ENCODE assay signal across 8 mouse cellular contexts in the genomic region with DNA sequence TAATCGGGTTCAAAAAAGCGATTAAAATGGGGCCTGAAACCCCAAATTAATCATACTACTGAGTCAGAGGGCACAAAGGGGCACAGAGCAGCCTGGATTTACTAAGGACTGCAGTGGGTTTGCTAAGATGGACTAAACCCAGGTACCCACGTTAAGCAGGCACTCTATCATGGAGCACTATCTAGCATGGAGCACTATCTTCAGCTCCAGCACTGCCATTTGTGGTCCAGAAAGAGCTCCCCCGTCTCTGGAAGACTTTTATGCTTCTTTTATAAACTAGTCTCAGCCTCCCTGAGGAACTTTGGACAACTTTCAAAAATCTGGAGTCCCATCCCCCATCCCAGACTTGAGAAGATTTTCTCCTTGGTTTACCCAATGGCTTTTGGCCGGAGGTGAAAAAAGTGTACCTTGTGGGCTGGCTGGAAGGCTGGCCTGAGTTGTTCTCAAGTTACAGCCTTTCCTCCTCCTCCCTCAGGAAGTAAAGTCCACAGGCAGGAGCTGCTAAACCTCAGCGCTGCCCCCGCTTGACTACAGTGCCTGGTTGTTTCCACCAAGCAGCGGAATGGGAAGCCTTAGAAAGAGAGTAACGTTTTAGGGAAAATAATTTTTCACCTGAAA. TPM values are rescaled to one million over a fixed set of nuclear protein-coding genes. Genes with fewer than 3 reads are reported as not detected.
DNase-seq lines count a peak whose midpoint lies in the region; ATAC-seq and TF ChIP-seq lines count a peak whose summit lies in the region.

A gene (plus strand): TSS at position 467 of the 618 bp plus-strand sequence.

- 18% methylated on average over 9 of the region's 9 CpGs for WGBS in limb, embryonic 13.5 days

- ATAC-seq in limb, embryonic 13.5 days (ENCODE audit: low FRiP score, low read depth): peak; percentile 95
- ATAC-seq in monocyte, adult 5-6 weeks (replicated peaks; ENCODE audit: insufficient number of reproducible peaks, low FRiP score, low TSS enrichment, poor library complexity, severe bottlenecking): no peak

- no peaks in the 10 kb centered on the region for H3K27me3 ChIP-seq in limb, embryonic 13.5 days

- H3K4me3 ChIP-seq in limb, embryonic 13.5 days: peak within 1 kb of the TSS; percentile 19

- peak within 1 kb of the TSS; percentile 50 for H3K4me2 ChIP-seq in limb, embryonic 13.5 days (replicated peaks)

- no peak for TF ChIP-seq CTCF in brain, embryonic 14.5 days (IDR thresholded peaks at IDR 0.05; ENCODE audit: borderline replicate concordance, extremely low read depth, insufficient read depth, insufficient read length)

- H3K27ac ChIP-seq in limb, embryonic 13.5 days: peak within 1 kb of the TSS; percentile 92

- H3K9ac ChIP-seq in limb, embryonic 13.5 days: no peak within 1 kb of the TSS

- no peaks in the 10 kb centered on the region for H3K9me3 ChIP-seq in limb, embryonic 13.5 days

- H3K4me1 ChIP-seq in limb, embryonic 13.5 days: peaks cover 26% of the 10 kb centered on the region

- DNase-seq in gastrocnemius, postnatal 25 days: peak; percentile 17
- no peak for DNase-seq in gastrocnemius, adult 8-10 months (ENCODE audit: low spot score in 2 of 2)
- peak; percentile 52 for DNase-seq in brain, embryonic 14.5 days (ENCODE audit: low read depth)
- peak; percentile 43 for DNase-seq in heart, postnatal 4 days
- peak; percentile 26 to 44 for DNase-seq in urinary bladder, postnatal 36 days (ENCODE audit: low spot score in 2 of 2)
- DNase-seq in cerebellum, adult 18-20 months: no peak

- H3K36me3 ChIP-seq in limb, embryonic 13.5 days: 0 out of 2 replicates have a peak, but pooled peaks cover 3% of the 10 kb centered on the region

- TF ChIP-seq POLR2A in brain, embryonic 14.5 days (IDR thresholded peaks at IDR 0.05; ENCODE audit: borderline replicate concordance, extremely low read depth, insufficient read depth, insufficient read length, poor library complexity, severe bottlenecking): no peak

RNA-seq across cellular contexts. Expression of the gene that starts here (rescaled TPM):
- total RNA-seq in gastrocnemius, postnatal 25 days (2021): under 1 TPM in 1 of 2 experiments, not detected in 1; 0.19 TPM
- total RNA-seq in gastrocnemius, adult 8-10 months (2022): under 1 TPM in 2 of 4 experiments, not detected in 2; 0.19 to 0.31 TPM
- 0.49 and 0.81 TPM in 2 replicates for polyA plus RNA-seq in brain, embryonic 14.5 days (2012; rRNA removed)
- under 1 TPM; 0.31 to 0.32 TPM for total RNA-seq in heart, postnatal 4 days (2021)
- polyA plus RNA-seq in limb, embryonic 13.5 days (2015; fragmentation: Nextera tagmentation; extraction: Ambion mirVana): 10.6 and 11.0 TPM in 2 replicates
- 0.67 to 1.1 TPM (median 0.96 TPM) in 3 replicates for total RNA-seq in monocyte, adult 5-6 weeks (2017)

Comparison
In these comparisons a context has a peak if more than half of its experiments do, and no peak if none do; other contexts are left out.
1. Peak in DNase-seq in gastrocnemius, postnatal 25 days; RNA of the gene not detected or under 1 TPM.
2. Peak in DNase-seq in brain, embryonic 14.5 days; RNA of the gene not detected or under 1 TPM.
3. Peak in DNase-seq in heart, postnatal 4 days; RNA of the gene not detected or under 1 TPM.
4. DNase-seq: peak in urinary bladder, postnatal 36 days (2 of 2); none in gastrocnemius, adult 8-10 months (0 of 2) and cerebellum, adult 18-20 months (0 of 2).